Mouse (Mus musculus) olfactory bulb, adult 2 months (tissue): ENCODE measurements around the gene 1110065P20Rik. TPM values are rescaled to one million over a fixed set of nuclear protein-coding genes. Genes with fewer than 3 reads are reported as not detected.

Experiments
- H3K27ac ChIP-seq: fragments of 200-500 bp; 2 replicates; pipeline ENCODE4 v1.5.1; 2012; ENCODE audit warnings: low read depth, low read length; ENCODE audit not compliant: insufficient read depth
- H3K4me1 ChIP-seq: fragments of 200-500 bp; 2 replicates; pipeline ENCODE4 v1.6.1; 2012; ENCODE audit warnings: low read length; ENCODE audit not compliant: control insufficient read depth, insufficient read depth
- H3K4me3 ChIP-seq: fragments of 200-500 bp; 2 replicates; pipeline ENCODE4 v1.5.1; 2012; ENCODE audit warnings: mild to moderate bottlenecking, low read depth, low read length, moderate library complexity; ENCODE audit not compliant: insufficient read depth
- CTCF ChIP-seq: fragments of 200-500 bp; IDR thresholded peaks from 2 replicates; pipeline ENCODE4 v1.5.1; 2012; ENCODE audit warnings: low read depth, mild to moderate bottlenecking, low read length, moderate library complexity; ENCODE audit not compliant: insufficient read depth
- POLR2A ChIP-seq: fragments of 200-500 bp; IDR thresholded peaks from 2 replicates; pipeline ENCODE4 v1.6.1; 2012; ENCODE audit warnings: mild to moderate bottlenecking, low read depth, low read length, moderate library complexity; ENCODE audit not compliant: insufficient read depth
- WGBS: fragments of 180-500 bp; shearing (Covaris S2); methylation state at CpG from one replicate; pipeline ENCODE4 v1.1.7; 2018; 5-methylcytosine and 5-hydroxymethylcytosine counted together
- polyA plus RNA-seq: library from polyadenylated mRNA; stranded (reverse); fragments of >200 nt; gene quantifications from 2 replicates; pipeline ENCODE4 v1.2.4, GENCODE M21; 2012; ENCODE audit warnings: low replicate concordance; ENCODE audit not compliant: missing spikeins, insufficient read depth, insufficient read length

1110065P20Rik gene
- polyA plus RNA-seq, 1 experiment, result not detected

DNA sequence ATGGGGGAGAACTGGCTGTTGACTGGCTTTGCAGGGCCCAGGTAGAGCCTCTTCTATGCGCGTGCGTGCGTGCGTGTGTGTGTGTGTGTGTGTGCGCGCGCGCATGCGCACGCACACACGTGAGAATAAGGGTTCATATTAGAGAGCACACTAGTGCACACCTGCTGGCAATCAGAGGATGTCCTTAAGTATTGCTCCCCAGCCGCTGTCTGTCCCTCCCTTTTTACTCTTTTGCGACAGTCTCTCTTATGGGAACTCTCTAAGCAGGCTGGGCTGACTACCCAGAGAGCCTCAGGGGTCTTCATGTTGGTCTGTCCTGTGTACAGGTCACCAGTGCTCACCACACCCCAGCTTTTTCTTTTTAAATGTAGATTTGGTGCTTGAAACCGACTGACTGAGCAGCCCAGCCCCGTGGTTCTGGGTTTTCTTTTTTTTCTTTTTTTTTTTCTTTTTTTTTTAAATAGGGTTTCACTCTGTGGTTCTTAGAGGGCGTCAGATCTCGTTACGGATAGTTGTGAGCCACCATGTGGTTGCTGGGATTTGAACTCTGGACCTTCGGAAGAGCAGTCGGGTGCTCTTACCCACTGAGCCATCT, 25.5 kb downstream of the 1110065P20Rik start:
- Histone ChIP-seq H3K27ac (no peak overlapping the region), H3K4me3 (no peak overlapping the region), H3K4me1 (no peaks in the 10 kb centered on the region)
- 96% methylated on average over 21 of the region's 21 CpGs for WGBS
- no peak for TF ChIP-seq CTCF
- TF ChIP-seq POLR2A, result no peak

GRCm38 (mm10) chr4:124824967-124825366, 26.0 kb downstream of the 1110065P20Rik start:
- H3K4me1 ChIP-seq, result no peaks in the 10 kb centered on the region
- no peak overlapping the region for H3K4me3 ChIP-seq
- TF ChIP-seq CTCF (no peak), POLR2A (no peak)
- no peak overlapping the region for H3K27ac ChIP-seq
- WGBS, result 89% methylated on average over 6 of the region's 6 CpGs

- Histone ChIP-seq H3K4me1 (peaks cover 10% of the 10 kb centered on the region; the same call in 1 of the 2 replicates), H3K27ac (no peak overlapping the region), H3K4me3 (no peak overlapping the region)
- no peak for TF ChIP-seq POLR2A
- no peak for TF ChIP-seq CTCF
- 95% methylated on average over 4 of the region's 4 CpGs for WGBS
Measured at GRCm38 (mm10) chr4:124818832-124819231, 32.2 kb downstream of the 1110065P20Rik start.

DNA sequence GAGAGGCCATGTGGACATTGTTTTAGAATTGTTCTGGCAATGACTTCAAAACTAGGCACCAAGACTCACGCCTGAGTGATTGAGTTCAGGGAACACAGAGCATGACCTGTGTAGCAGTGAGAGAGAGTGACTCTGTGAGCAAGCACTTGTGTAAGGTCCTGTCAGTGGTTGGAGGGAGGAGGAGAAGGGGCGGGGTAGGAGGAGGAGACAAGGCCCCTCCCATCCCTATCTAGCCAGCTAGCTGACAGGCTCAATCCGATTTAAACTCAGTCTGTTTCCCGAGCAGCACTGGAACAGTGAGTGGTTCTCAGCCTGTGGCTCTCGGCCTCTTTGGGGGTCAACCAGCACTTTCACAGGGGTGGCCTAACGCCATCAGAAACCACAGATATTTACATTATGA, 33.2 kb downstream of the 1110065P20Rik start:
- TF ChIP-seq POLR2A, result no peak
- no peak for TF ChIP-seq CTCF
- H3K4me1 ChIP-seq, result peaks cover 10% of the 10 kb centered on the region; the same call in 1 of the 2 replicates
- WGBS, result 45% methylated on average over 6 of the region's 6 CpGs
- no peak overlapping the region for H3K27ac ChIP-seq
- H3K4me3 ChIP-seq, result no peak overlapping the region

DNA sequence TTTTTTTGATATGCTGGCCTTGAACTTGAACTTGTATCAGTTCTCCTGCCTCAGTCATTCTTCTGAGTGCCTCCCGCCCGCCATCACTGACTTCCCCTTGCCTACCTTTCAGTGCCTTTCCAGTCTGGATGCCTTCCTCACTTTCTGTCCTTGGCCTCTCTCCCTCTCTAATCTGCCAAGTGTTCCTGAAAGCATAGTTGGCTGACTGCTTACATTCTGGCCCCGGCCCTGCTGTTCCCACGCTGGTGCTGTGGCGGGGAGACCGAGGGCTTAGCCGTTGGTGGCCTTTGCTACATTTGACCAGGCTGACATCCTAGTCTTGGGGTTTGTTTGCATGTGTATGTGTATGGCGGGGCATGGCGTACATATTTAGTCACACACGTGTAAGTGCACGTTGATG, 35.1 kb downstream of the 1110065P20Rik start:
- Histone ChIP-seq H3K4me1 (peaks cover 14% of the 10 kb centered on the region), H3K27ac (no peak overlapping the region), H3K4me3 (no peak overlapping the region)
- 64% methylated on average over 11 of the region's 11 CpGs for WGBS
- TF ChIP-seq POLR2A (no peak), CTCF (no peak)

- no peak for TF ChIP-seq POLR2A
- TF ChIP-seq CTCF, result no peak
- Histone ChIP-seq H3K27ac (no peak overlapping the region), H3K4me3 (no peak overlapping the region), H3K4me1 (peaks cover 15% of the 10 kb centered on the region)
- WGBS, result 33% methylated on average over 9 of the region's 9 CpGs
Measured at GRCm38 (mm10) chr4:124811347-124811975, 39.5 kb downstream of the 1110065P20Rik start.

- Histone ChIP-seq H3K27ac (no peak overlapping the region), H3K4me1 (peaks cover 13% of the 10 kb centered on the region), H3K4me3 (no peak overlapping the region)
- 79% methylated on average over 7 of the region's 7 CpGs for WGBS
- TF ChIP-seq POLR2A (no peak), CTCF (no peak)
Measured at GRCm38 (mm10) chr4:124810056-124810455, 40.9 kb downstream of the 1110065P20Rik start.

GRCm38 (mm10) chr4:124809136-124809883, 41.7 kb downstream of the 1110065P20Rik start:
- no peak for TF ChIP-seq CTCF
- no peak for TF ChIP-seq POLR2A
- 83% methylated on average over 9 of the region's 9 CpGs for WGBS
- Histone ChIP-seq H3K4me1 (peaks cover 13% of the 10 kb centered on the region), H3K4me3 (no peak overlapping the region), H3K27ac (no peak overlapping the region)

DNA sequence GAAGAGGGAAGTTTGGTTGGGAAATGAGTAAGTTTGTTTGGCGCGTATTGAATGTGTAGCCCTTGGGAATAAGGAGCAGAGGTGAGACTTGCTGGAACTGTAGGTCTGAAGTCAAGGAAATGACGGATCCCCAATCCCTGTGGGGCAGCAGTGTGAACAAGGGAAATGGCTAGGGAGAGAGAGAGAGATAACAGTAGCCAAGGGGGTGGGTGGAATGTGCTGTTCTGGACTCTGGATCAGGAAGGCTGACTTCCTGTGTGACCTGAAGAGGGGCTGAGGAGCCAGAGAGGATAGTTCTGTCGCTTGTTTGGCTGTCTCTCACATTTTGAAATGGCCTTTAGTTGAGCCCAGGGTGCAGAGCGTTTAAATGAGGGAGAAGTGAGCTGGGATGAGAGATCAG, 42.5 kb downstream of the 1110065P20Rik start:
- 83% methylated on average over 5 of the region's 5 CpGs for WGBS
- no peak overlapping the region for H3K4me3 ChIP-seq
- TF ChIP-seq CTCF (no peak), POLR2A (no peak)
- H3K27ac ChIP-seq, result no peak overlapping the region
- H3K4me1 ChIP-seq, result peaks cover 15% of the 10 kb centered on the region

DNA sequence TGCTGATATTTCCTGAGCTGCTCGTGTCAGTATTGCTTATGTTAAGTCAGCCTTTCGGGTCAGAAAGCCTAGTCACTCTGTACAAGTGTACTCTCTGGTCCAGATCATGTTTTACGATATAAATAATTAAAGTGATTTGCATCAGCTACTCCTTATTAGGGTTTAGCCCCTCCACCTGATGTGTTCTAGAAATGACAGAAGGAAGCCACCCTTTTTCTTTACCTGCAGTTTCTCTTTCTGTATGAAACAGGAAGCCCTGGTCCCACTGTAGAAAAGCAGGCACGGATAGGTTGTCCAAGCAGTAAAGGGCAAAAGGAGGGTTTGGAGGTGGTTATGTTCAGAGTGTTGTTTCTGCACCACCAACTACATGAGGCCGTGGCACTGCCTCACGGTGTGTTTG, 47.6 kb downstream of the 1110065P20Rik start:
- Histone ChIP-seq H3K27ac (no peak overlapping the region), H3K4me3 (no peak overlapping the region; the same call in 1 of the 2 replicates), H3K4me1 (peaks cover 8% of the 10 kb centered on the region)
- no peak for TF ChIP-seq POLR2A
- 72% methylated on average over 6 of the region's 6 CpGs for WGBS
